Mouse (Mus musculus): ENCODE data around the gene Vangl2.

The Vangl2 gene

DNA sequence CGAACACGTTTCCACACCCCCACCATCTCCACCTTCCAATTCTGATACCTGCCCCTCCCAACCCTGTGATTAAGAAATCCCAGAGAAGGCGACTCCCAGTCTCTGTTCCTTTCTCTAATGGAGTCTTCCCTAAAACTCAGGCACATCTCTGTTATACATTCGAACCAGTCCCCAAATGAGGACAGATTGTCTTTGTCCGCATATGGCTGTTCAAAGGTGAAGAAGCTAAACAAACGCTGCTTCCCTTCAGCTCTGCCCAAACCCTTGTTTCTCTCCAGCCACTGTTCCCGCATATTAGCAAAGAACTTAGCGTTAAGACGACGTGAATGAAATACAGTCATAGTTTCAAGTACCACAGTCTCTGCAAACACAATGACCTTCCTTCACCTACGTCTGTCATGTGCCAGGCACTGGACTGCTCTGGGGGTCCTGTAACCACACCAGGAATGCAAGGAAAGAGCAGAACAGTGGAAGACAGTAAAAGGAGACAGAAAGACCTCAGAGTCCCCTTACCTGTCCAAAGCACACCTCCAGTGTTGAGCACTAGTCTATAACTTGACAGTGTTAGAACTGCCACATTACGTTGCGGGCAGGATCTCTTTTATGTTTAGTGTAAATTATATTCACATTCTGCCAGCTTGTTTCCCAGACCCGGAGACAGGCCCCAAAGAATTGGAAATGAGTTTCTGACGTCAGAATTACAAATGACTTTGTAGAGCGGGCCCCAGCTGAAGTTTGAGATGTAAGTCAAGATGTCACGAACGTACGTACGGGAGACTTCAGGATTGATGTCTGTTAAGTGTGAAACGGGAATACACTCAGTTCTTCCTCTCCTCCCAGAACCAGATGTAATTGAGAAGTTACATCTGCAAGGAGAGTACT, at the start of gene Vangl2:
Gene Vangl2, minus strand, starts transcription at position 51 of the 882 bp plus-strand sequence.
- no peak for DNase-seq (ENCODE audit: low read depth, low spot score)

DNA sequence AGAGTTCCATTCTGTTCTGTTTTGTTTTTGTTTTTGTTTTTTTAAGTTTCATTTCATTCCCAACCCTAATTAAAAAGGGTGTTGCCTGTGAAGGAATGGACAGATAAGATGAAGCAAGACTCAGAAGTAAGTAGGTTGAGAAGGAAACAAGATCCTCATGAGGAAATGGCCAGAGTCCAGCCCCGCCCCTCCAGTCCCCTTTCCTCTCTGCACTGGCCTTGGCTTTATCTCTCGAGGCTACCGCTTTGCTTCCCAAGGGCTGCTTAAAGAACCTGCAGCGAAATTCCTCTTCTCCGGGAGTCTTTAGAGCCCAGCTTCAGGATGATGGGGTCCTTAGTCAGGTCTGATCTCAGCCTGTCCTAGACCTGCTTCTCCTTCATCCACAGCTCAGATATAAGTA, 49.7 kb upstream of the Vangl2 start:
- DNase-seq (ENCODE audit: low read depth, low spot score): no peak

DNA sequence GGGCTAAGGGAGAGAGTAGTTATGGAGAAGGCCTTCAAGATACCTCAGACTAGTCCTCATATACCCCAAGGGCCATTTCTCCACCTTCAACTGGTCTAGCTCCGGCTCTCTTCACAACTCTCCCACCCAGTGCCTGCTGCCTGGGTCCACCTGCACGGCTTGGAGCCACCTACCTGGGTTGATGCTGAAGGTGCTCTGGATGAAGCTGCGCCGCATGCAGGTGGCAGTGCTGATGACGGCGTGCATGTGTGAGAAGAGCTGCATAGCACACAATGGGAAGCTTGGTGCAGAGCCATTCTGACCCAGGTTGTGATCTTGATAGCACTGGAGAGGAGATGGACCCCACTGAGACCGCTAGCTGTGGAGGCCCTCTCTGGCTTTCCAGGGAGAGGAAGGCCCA, 44.4 kb upstream of the Vangl2 start:
- no peak for DNase-seq (ENCODE audit: low read depth, low spot score)

DNA sequence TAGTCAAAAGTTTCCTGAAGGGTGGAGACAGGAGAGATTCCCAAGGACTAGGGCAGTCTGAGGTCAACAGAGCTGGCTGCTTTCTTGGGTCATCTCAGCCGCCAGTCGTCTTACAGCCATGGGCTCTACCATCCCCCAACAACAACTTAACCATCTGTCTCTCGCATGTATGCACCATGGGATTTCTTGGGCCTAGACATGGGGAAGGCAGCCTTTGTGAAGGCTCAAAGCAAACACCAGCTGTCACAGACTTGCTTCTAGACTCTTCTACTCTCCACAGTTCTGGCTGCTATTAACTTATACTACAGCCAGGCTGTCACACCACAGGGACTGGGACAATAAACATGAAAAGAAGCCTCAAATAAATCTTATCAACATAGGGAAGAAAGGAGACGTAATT, 43.3 kb upstream of the Vangl2 start:
- no peak for DNase-seq (ENCODE audit: low read depth, low spot score)

DNA sequence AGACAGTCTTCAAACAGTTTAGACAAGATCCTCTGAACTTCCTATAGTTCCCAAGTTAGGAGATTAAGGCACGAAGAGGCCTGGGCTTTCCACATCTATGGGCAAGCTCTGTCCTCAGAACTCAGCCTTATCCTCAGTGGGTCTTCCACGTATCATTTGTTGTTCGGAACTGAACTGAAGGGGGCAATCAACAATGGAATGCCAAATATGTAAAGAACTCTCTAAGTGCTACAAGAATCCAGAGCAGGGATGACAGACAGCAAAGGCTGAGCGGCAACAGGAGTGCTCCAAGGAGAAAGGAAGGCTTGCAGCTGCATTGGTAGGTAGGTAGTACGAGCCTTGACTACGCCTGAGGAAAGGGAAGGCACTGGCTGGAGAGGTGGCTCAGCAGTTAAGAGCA, 42.0 kb upstream of the Vangl2 start:
- peak; percentile 85 for DNase-seq (ENCODE audit: low read depth, low spot score)

DNA sequence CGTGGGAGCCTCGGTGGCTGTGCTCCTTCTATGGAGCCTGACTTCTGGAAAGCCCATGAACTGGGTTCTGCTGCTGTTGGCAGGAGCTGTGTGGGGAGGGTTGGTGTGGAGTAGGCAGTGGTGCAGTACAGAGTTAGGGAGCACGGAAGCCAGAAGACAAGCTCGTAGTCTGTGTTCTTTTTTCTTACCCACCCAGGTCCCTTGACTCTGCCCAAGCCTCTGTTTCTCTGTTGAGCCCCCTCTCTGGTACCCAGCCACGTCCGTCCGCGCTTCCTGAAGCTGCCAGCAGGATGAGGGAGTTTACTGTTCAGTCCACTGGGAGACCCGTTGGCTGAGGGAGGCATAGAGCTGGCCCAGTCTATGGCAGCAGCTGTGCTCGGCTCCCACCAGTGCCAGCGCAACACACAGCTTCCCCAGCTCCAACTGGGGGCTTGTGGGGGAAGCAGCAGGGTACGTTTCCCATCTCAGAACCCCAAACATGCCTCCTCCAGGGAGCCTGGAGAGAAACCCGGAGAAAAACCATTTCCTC, 36.4 kb upstream of the Vangl2 start:
- DNase-seq (ENCODE audit: low read depth, low spot score): no peak

DNA sequence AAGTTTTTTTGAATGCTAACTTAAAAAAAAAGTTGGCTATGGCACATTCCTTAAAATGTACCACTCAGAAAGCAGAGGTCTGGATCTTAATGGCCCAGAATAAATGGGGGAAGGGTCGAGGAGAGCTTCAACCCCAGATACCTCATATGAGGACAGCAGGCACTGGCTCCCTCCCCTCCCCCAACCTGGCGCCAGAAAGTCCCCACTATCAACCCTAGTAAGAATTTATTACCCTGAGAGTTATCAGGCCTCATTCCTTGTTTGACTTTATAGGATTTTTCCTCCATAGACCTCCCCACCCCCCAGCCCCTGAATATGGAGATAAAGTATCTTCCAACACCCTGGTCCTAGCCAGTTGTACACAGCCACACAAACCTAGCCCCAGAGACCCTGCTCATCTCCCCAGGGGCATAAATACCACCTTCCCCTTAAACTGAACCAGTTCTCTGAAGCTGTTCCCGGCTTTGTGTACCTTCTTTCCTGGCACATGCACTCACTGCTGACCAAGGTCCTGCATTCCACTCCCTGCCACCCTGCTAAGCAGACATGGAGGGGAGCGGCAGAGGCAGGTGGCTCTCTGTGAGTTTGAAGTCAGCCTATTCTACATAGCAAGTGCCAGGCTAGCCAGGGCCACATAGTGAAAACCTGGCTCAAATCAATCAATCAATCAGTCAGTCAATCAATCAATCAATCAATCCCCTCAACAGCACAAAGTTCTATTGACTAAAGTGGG, 35.2 kb upstream of the Vangl2 start:
- no peak for DNase-seq (ENCODE audit: low read depth, low spot score)

DNA sequence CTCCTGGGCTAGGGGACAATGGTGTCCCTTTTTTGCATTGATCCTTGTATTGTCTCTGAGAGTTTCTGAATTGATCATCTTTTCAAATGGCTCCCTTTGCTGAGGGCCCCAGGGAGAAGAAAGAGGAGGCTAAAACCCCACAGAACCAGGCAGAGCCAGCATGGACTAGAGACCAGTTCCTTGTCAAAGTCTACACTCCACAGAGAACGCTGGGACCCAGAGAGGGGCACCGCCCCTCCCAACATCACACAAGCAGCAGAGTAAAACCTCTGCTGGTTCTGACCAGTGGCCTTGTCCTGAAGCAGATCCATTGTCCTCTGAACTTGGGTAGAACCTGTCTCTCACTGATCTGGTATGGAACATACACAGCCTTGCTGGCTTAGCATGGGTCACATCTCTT, 33.9 kb upstream of the Vangl2 start:
- no peak for DNase-seq (ENCODE audit: low read depth, low spot score)

DNA sequence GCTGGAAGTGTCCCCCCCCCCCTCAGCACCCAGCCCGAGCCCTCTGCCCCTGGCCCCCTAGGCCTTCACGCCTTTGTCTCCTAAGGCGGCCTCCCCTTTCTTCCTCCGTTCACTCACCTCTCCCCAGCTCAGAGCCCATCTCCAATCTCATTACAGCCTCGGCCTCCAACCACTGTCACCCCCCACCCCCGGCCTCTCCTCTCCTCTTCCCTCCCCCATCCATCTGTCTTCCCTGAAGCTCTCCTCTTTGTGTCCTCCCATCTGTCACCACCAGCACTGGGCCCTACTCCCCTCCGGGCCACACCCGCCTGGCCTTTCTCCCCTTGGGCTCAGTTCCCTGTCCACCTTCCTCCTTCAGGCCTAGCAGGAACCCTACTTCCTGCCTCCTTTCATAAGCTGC, 33.0 kb upstream of the Vangl2 start:
- DNase-seq (ENCODE audit: low read depth, low spot score): no peak

DNA sequence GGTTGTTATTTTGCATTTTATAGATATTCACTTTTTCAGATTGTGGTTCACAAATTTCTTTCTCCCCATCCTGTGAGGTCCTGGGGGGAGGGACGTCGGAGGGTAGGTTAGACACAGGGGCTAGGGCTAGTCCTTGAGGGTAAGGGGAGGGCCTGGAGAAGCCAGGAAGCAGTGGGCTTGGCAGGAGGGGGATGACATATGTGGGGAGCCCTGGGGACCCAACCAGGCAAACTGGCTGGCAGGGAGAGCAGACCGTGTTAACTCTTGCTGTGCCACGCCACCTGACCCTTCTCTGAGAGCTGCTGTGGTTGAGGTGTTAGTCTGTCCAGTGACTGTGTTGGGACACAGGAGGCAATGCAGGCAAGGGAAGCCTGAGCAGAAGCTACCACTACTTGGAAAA, 32.4 kb upstream of the Vangl2 start:
- DNase-seq (ENCODE audit: low read depth, low spot score): no peak

DNA sequence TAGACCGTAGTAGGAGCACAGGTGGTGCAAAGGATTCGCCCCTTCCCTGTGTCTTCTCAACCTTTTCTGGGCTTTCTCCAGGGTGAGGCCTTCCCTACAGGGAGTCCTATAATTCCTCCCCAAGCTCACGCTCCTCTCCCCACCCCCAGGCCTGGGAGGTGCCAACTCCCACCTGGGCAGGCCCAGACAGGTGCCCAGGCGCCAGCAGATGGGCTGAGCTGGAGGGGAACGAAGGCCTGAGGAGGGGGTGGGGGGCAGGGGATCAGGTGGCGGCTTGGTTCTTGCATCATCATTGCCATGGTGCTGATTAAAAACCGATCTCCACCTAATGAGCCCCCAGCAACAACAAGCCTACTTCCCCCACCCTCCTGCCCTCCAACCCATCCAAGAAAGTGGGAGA, 30.6 kb upstream of the Vangl2 start:
- DNase-seq (ENCODE audit: low read depth, low spot score): no peak

DNA sequence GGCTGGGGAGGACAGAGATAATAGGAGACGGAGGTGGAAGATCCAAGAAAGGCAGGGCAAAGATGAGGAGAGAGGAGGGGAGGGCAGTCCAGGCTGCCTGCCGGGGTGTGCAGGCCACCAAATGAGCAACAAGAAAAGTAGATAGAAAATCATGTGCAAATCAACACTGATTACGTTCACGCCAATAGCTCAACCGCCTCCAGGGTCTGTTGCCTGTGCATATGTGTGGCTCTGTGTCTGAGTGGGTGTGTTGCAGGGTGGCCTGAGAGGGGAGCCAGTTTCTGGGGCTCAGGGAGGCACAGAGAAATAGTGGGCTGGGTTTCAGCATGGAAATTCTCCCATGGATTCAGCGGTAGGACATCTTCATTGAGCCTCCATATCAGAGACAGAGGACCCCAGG, 30.1 kb upstream of the Vangl2 start:
- no peak for DNase-seq (ENCODE audit: low read depth, low spot score)

DNA sequence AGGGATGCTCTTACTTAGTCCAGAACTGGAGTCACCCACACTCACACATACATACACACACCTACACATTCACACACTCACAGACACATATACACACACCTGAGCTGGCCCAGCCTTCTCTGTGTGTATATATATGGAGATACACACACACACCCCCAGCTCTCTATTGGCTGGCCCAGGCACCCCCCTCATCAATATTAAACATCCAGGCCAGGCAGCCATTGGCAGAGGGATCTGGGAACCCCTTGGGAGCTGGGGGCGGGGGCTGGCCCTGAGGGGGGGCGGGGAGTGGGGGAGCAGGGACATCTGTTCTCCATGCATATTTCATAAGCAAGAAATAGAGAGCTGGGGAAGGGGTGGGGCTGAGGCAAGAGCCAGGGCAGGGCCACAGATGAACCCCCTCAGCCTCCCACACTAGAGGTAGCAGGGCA, 29.3 kb upstream of the Vangl2 start, which contains the start of gene Nhlh1:
Gene Nhlh1, minus strand, starts transcription at position 83 of the 431 bp plus-strand sequence.
- DNase-seq (ENCODE audit: low read depth, low spot score): no peak

DNA sequence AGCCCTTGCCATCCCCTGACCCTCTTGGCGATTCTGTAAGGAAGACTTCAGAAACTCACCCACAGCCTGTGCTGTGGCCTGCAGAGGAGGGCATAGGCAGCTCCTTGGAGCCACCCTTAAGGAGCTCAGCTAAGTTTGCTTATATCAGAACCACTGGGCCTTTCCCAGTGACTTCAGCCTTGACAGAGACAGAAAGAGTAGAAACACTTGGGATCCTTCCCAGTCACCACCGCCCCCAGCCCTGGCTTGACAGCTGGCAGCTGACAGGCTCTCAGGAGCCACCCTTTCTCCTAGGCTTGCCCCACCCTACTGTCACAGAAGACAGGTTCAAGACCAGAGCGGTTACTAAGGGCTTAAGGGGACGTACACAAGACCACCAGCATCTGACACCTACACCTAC, 28.0 kb upstream of the Vangl2 start:
- DNase-seq (ENCODE audit: low read depth, low spot score): no peak

DNA sequence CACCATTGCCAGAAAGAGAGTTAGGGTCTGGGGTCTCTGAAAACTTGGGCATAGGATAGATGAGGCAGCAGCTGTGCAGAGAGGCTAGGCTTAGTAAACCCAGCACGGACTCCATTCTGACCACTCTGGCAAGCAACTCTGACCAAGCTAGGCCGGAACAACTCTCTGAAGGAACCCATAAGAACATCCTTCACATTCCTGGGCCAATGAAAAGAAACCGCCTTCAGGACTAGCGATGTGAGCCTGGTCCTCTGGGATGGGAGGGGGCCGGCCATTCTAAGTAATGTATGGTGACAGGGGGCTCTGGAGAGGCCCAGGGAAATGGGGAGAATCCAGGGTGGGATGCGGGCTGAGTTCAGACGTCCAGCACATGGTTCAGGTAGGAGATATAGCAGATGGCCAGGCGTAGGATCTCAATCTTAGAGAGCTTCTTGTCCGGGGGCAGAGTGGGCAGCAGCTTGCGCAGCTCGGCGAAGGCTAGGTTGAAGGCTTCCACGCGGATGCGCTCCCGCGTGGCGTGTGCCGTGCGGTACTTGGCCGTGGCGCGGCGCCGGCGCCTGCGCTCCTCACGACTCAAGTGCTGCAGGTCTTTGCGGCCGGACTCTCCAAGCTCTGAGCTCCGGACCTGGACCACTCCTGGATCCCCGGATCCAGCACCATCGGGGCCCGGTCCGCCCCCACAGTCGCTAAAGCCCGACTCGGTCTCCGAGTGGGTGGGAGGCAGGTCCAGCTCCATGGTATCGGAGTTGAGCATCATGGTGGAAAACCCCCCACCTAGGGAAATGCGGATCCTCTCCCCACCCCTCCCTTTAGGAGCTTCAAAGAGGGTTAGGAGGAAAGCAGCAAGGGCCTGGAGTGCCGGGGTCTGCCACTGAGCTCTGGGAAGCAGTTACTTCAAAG, 25.5 kb upstream of the Vangl2 start:
- peak; percentile 26 for DNase-seq (ENCODE audit: low read depth, low spot score)

DNA sequence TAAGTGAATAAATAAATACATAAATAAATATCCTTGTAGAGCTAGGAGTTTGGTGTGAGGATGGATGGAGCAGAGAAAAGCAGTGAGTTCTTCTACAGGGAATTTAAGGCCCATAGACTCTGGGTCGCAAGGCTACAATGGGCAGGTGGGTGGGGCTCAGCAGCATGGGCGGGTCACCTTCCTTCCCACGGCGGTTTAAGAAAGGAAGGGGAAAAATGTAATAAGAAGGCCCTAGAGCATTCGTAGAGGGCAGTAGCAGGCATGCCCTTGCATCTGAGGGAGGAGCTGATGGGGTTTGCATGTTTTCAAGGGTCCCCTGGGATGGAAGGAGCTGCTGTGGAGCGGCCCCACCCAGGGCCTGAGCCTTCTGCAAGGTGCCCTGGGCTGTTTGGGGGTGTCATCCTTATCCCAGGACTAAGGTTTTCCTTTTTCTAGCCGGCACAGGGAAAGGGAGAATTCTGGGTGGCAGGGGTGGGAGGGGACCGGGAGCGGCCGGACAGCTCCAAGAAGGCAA, 24.6 kb upstream of the Vangl2 start:
- no peak for DNase-seq (ENCODE audit: low read depth, low spot score)

DNA sequence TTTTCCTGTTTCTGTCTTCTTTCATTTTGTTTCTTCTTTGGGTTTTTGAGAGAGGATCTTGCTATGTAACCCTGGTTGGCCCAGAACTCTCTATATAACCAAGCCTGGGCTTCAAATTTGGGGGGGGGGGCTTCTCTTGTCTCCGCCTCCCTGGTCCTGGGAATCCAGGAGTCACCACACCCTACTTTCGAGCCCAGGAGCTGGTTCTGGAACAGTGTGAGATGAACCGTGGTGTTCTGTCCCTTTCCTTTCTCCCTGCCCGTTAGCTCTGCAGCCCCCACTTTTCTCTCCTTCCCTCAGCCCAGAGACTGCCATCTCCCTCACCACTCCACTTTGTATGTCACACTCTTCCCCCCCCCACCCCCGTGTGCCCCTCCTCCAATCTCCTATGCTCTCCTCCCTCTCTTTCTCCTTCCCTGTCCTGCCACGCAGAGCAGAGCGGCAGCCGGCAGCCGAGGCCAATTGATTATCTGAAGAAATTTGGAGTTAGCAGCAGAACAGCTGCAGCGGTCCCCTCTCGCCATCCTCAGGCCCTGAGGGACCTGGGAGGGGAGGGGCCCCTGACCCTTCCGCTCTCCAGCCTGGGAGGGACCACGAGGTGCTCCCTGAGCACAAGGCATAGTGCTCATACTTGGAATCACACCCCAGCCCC, 21.0 kb upstream of the Vangl2 start:
- no peak for DNase-seq (ENCODE audit: low read depth, low spot score)

DNA sequence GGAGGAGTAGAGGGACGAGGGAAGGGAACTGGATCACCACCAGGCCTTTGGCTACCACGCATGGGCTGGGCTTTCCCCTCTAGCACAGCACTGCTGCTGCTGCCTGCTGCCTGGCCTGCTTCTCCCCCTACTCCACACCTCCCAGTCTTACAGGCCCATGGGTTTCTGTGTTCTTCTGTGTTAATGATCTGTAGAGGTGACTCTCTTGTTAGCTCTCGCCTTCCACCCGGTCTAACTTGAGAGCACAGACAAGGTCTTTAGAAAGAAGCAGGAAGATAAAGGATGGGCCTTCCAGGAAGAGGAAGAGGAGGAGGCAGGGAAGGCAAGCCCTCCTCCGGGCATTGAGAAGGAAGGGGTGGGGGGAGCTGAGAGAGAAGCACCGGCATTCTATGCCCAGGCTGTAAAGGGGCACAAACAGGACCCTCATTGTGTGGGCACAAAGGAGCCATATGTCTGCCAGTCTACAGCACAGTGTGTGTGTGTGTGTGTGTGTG, 20.0 kb upstream of the Vangl2 start:
- DNase-seq (ENCODE audit: low read depth, low spot score): no peak

DNA sequence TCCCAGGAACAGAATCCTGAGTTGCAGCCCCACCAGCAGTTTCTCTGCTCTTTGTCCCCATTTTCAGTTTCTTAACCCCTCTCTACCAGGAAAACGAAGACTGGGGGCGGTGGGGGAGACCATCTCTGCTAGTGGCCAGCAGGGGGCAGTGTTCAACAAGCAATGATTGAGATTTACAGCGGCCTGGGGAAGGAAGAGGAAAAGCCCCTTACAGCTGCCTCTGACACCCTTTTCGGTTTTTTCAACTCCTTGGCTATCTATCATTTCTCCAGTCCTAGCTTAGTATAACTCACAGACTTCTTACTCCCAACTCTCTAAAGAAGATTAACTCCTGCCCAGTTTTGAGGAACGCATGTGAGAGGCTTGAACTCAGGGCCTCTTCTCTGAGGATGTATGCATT, 18.7 kb upstream of the Vangl2 start:
- DNase-seq (ENCODE audit: low read depth, low spot score): peak; percentile 80

DNA sequence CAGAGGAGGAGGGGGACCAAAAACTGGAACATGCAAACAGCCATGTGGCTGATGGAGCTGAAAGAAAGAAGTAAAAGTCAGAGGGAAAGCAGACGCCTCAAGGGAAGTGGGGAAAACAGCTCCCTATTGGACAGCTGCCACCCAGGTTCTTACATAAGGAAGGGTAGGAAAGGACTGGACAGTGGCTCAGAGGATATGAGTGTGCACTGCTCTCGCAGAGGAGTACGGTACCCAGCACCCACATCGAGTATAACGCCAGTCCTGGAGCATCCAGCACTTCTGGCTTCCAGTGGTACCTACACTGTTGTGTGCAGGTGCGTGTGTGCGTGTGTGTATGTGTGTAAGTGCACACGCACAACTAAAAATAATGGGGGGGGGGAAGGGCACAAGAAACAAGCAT, 18.2 kb upstream of the Vangl2 start:
- DNase-seq (ENCODE audit: low read depth, low spot score): no peak

DNA sequence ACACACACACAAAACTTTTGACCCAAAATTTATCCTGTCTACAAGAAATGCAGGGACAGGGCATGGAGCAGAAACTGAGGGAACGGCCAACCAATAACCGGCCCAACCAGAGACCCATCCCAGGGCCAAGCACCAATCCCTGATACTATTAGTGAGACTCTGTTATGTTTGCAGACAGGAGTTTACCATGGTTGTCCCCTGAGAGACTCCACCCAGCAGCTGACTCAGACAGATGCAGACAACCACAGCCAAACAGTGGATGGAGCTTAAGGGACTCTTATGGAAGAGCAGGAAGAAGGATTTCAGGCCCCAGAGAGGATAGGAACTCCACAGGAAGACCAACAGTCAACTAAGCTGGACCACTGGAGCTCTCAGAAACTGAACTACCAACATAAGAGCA, 1.7 kb upstream of the Vangl2 start:
- no peak for DNase-seq (ENCODE audit: low read depth, low spot score)

Data from R1 (cell line).